Mouse (Mus musculus) c-Kit-positive CD71-positive TER-119-negative erythroid progenitor cells, embryonic 14.5 days (primary cell): ENCODE measurements around the gene Cacng7.

ENCODE experiments used
- DNase-seq: peaks from one replicate; pipeline ENCODE4 v3.0.0-alpha.2; 2013; ENCODE audit warnings: low read depth

Gene Cacng7

GRCm38 (mm10) chr7:3347366-3348287, 14.9 kb downstream of the Cacng7 start:
- no peak for DNase-seq

- DNase-seq, result no peak
These were observed 15.6 kb downstream of the Cacng7 start for GRCm38 (mm10) chr7:3348326-3348725.

- DNase-seq, result no peak
These were observed 17.0 kb downstream of the Cacng7 start for GRCm38 (mm10) chr7:3349775-3350174.

GRCm38 (mm10) chr7:3351536-3351935, 18.8 kb downstream of the Cacng7 start:
- no peak for DNase-seq

- DNase-seq, result no peak
These were observed 22.1 kb downstream of the Cacng7 start for GRCm38 (mm10) chr7:3354850-3355249.

GRCm38 (mm10) chr7:3360678-3361077, 27.9 kb downstream of the Cacng7 start:
- DNase-seq, result no peak

GRCm38 (mm10) chr7:3365547-3366279, 33.0 kb downstream of the Cacng7 start:
- DNase-seq, result no peak

- no peak for DNase-seq
These were observed 34.2 kb downstream of the Cacng7 start for GRCm38 (mm10) chr7:3366705-3367516.

- no peak for DNase-seq
These were observed 34.8 kb downstream of the Cacng7 start for GRCm38 (mm10) chr7:3367569-3367968.

GRCm38 (mm10) chr7:3368311-3368710, 35.6 kb downstream of the Cacng7 start:
- DNase-seq, result no peak

- no peak for DNase-seq
These were observed 36.4 kb downstream of the Cacng7 start for GRCm38 (mm10) chr7:3369189-3369588.

- no peak for DNase-seq
These were observed 37.7 kb downstream of the Cacng7 start for GRCm38 (mm10) chr7:3370407-3370806.

GRCm38 (mm10) chr7:3372376-3372775, 39.6 kb downstream of the Cacng7 start:
- DNase-seq, result no peak

GRCm38 (mm10) chr7:3373754-3374153, 41.0 kb downstream of the Cacng7 start:
- DNase-seq, result no peak

- DNase-seq, result peak; percentile 4
These were observed 44.1 kb downstream of the Cacng7 start for GRCm38 (mm10) chr7:3376831-3377230.

GRCm38 (mm10) chr7:3382123-3382522, 49.4 kb downstream of the Cacng7 start:
- no peak for DNase-seq

- no peak for DNase-seq
These were observed 52.1 kb downstream of the Cacng7 start for GRCm38 (mm10) chr7:3384807-3385319.

GRCm38 (mm10) chr7:3386036-3386730, 53.4 kb downstream of the Cacng7 start:
- no peak for DNase-seq

- DNase-seq, result no peak
These were observed 55.0 kb downstream of the Cacng7 start for GRCm38 (mm10) chr7:3387761-3388160.

- DNase-seq, result no peak
These were observed 56.1 kb downstream of the Cacng7 start for GRCm38 (mm10) chr7:3388885-3389284.
